Mouse (Mus musculus) myocyte (in vitro differentiated cells): ENCODE measurements around the gene Ptdss2.

ENCODE experiments used
- CEBPB ChIP-seq: IDR thresholded peaks from 2 replicates; pipeline ENCODE4 v1.6.1; 2011; ENCODE audit warnings: mild to moderate bottlenecking, moderate library complexity; ENCODE audit not compliant: poor library complexity, insufficient read depth, severe bottlenecking
- POLR2A ChIP-seq: IDR thresholded peaks from one replicate; pipeline ENCODE4 v1.6.1; 2011; ENCODE audit warnings: low read depth, mild to moderate bottlenecking, control low read depth, moderate library complexity; ENCODE audit not compliant: insufficient read length
- POLR2AphosphoS2 ChIP-seq: IDR thresholded peaks from one replicate; pipeline ENCODE4 v1.6.1; 2011; ENCODE audit warnings: low read depth, control low read depth; ENCODE audit not compliant: insufficient read length
- REST ChIP-seq: IDR thresholded peaks from one replicate; pipeline ENCODE4 v1.6.1; 2011; ENCODE audit warnings: mild to moderate bottlenecking, control low read depth, moderate library complexity; ENCODE audit not compliant: insufficient read depth, insufficient read length
- TCF3 ChIP-seq: IDR thresholded peaks from one replicate; pipeline ENCODE4 v1.6.1; 2011; ENCODE audit warnings: low read depth, control low read depth; ENCODE audit not compliant: insufficient read length
- USF1 ChIP-seq: IDR thresholded peaks from one replicate; pipeline ENCODE4 v1.6.1; 2011; ENCODE audit warnings: low read depth, mild to moderate bottlenecking, control low read depth, moderate library complexity

- TF ChIP-seq POLR2AphosphoS2: peak; percentile 52
- TF ChIP-seq REST: no peak
- TF ChIP-seq CEBPB: no peak
- TF ChIP-seq POLR2A: no peak
- TF ChIP-seq USF1: no peak
- TF ChIP-seq TCF3: no peak
These were observed 66.0 kb downstream of the Ptdss2 start for GRCm38 (mm10) chr7:141188194-141188593.
